24 mouse cellular contexts compared by ENCODE assay signal in the genomic region with DNA sequence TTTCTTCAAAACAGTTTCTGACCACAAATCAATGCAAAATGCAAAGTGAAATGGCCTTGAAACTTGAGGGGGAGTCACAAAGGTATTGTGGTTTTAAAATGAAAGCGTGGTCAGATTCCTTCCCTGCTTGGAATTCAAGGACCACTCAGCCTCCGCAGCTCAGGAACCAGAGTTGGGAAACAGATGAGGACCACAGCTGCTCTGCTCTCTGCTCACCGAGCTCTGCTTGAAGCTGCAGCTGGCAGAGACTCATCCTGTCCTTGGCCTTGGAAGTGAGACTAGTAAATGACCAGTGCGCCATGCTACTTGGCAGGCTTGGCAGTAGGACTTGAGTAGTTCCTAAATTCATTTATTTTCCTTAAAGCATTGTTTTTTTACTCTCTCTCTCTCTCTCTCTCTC.
DNase-seq lines count a peak whose midpoint lies in the region; ATAC-seq and TF ChIP-seq lines count a peak whose summit lies in the region.
"Had no signal": no experiment of that assay in that cellular context is flagged by ENCODE, and none has a peak within 500 bp of the region (broad histone marks: within the 10 kb centered on the region; RNA-seq: fewer than 3 reads in every experiment).

No protein-coding gene starts in this region.

- no peak for TF ChIP-seq POLR2A in myocyte (IDR thresholded peaks at IDR 0.05; ENCODE audit: insufficient read length, low read depth)

- TF ChIP-seq CTCF in lung, embryonic 14.5 days (IDR thresholded peaks at IDR 0.05; ENCODE audit: low read depth), result no peak

- no peak for ATAC-seq in lung, embryonic 14.5 days (ENCODE audit: insufficient read depth)
- ATAC-seq: activated CD4-positive, CD25-positive, alpha-beta regulatory T cell, adult 4 months; forebrain, postnatal 0 days had no signal

- DNase-seq in lung, embryonic 14.5 days, result peak; percentile 61
- DNase-seq in lung, postnatal 25 days (ENCODE audit: low spot score), result no peak
- peak; percentile 39 for DNase-seq in ovary, adult 18-20 months (ENCODE audit: low spot score)
- no peak for DNase-seq in ovary, postnatal 14 days (ENCODE audit: low spot score)
- DNase-seq in adrenal gland, postnatal 10 days, result peak; percentile 54
- DNase-seq in cerebellum, adult 8-10 months, result no peak
- DNase-seq: B cell, adult 2 months; cerebellum, adult 2 months; cerebellum, postnatal 36 days; embryo, embryonic 11 days; forebrain, postnatal 0 days; gastrocnemius, postnatal 36 days; heart, postnatal 4 days; kidney, adult 8-10 months; kidney, postnatal 25 days; midbrain, embryonic 14.5 days had no signal

- H3K79me2 ChIP-seq in myocyte (ENCODE audit: control insufficient read depth, insufficient read depth), result no peaks in the 10 kb centered on the region

- no peaks in the 10 kb centered on the region for H3K27me3 ChIP-seq in lung, embryonic 14.5 days (ENCODE audit: insufficient read depth, low read length)
- no peaks in the 10 kb centered on the region for H3K27me3 ChIP-seq in myocyte (ENCODE audit: control insufficient read depth, insufficient read depth, insufficient read length)
- H3K27me3 ChIP-seq: heart, embryonic 15.5 days; neural tube, embryonic 13.5 days had no signal

- WGBS in lung, embryonic 14.5 days, result 54% methylated on average over 4 of the region's 4 CpGs

- H3K4me3 ChIP-seq in lung, embryonic 14.5 days (ENCODE audit: low read depth, low read length), result no peak overlapping the region
- no peak overlapping the region for H3K4me3 ChIP-seq in myocyte
- H3K4me3 ChIP-seq: heart, embryonic 15.5 days; layer of hippocampus, adult 2 months; megakaryocyte, embryonic 14.5 days; neural tube, embryonic 13.5 days had no signal

- H3K4me1 ChIP-seq in lung, embryonic 14.5 days (ENCODE audit: insufficient read depth), result peaks cover 24% of the 10 kb centered on the region

- no peak overlapping the region for H3K27ac ChIP-seq in lung, embryonic 14.5 days (ENCODE audit: low read depth)
- H3K27ac ChIP-seq: heart, embryonic 15.5 days; hindbrain, embryonic 14.5 days; layer of hippocampus, adult 2 months; neural tube, embryonic 13.5 days had no signal

- H3K4me2 ChIP-seq in lung, embryonic 14.5 days, result no peak overlapping the region
- no peak overlapping the region for H3K4me2 ChIP-seq in myocyte (ENCODE audit: low read depth)
- H3K4me2 ChIP-seq: heart, embryonic 15.5 days; hindbrain, embryonic 14.5 days; neural tube, embryonic 13.5 days had no signal

- H3K9me3 ChIP-seq in lung, embryonic 14.5 days (ENCODE audit: low read depth, low read length), result no peaks in the 10 kb centered on the region
- H3K9me3 ChIP-seq: G1E; heart, embryonic 15.5 days; neural tube, embryonic 13.5 days had no signal

- no peak overlapping the region for H3ac ChIP-seq in myocyte (ENCODE audit: control insufficient read depth, insufficient read length)

- no peaks in the 10 kb centered on the region for H3K36me3 ChIP-seq in lung, embryonic 14.5 days (ENCODE audit: insufficient read depth)
- peaks cover 6% of the 10 kb centered on the region for H3K36me3 ChIP-seq in myocyte (ENCODE audit: control insufficient read depth, insufficient read depth)
- H3K36me3 ChIP-seq: G1E; neural tube, embryonic 13.5 days had no signal

- no peak overlapping the region for H3K9ac ChIP-seq in lung, embryonic 14.5 days
- H3K9ac ChIP-seq: forebrain, postnatal 0 days; heart, embryonic 15.5 days; hindbrain, embryonic 14.5 days; neural tube, embryonic 13.5 days had no signal

TF ChIP-seq in myocyte, 11 proteins besides CTCF, POLR2A, EP300 and RAD21:
- TF ChIP-seq MYOG (IDR thresholded peaks at IDR 0.05; ENCODE audit: control insufficient read depth in 1 of 3, insufficient read depth in 1 of 3, insufficient read length in 2 of 3, low read depth in 2 of 3), result peak in 1 of 3 experiments; percentile 46
- TF ChIP-seq MAX (IDR thresholded peaks at IDR 0.05; ENCODE audit: low read depth), result no peak
- peak in 2 of 3 experiments; percentile 13 to 69 for TF ChIP-seq MYOD1 (IDR thresholded peaks at IDR 0.05; ENCODE audit: control insufficient read depth in 1 of 3, insufficient read length in 2 of 3, low read depth in 2 of 3)
TF ChIP-seq in myocyte: peak in this region for 2.

Comparison
In these comparisons a context has a peak if more than half of its experiments do, and no peak if none do; other contexts are left out.
1. DNase-seq: peak in lung, embryonic 14.5 days (single experiment), ovary, adult 18-20 months (single experiment) and adrenal gland, postnatal 10 days (single experiment); none in lung, postnatal 25 days (single experiment), ovary, postnatal 14 days (single experiment) and cerebellum, adult 8-10 months (single experiment).